Mouse (Mus musculus) brown adipose tissue, adult 24 weeks (tissue): ENCODE measurements around the gene Gcnt3. TPM values are rescaled to one million over a fixed set of nuclear protein-coding genes. Genes with fewer than 3 reads are reported as not detected.

Experiments
- H3K27ac ChIP-seq: fragments of 200-500 bp; replicated peaks from 2 replicates; pipeline ENCODE4 v1.5.1; 2012; ENCODE audit warnings: low read depth, mild to moderate bottlenecking, low read length
- H3K4me1 ChIP-seq: fragments of 200-500 bp; 2 replicates; pipeline ENCODE4 v1.6.1; 2012; ENCODE audit warnings: low read length, mixed read lengths; ENCODE audit not compliant: control insufficient read depth, insufficient read depth, insufficient read length
- H3K4me3 ChIP-seq: fragments of 200-500 bp; 2 replicates; pipeline ENCODE4 v1.5.1; 2012; ENCODE audit warnings: low read depth, mild to moderate bottlenecking, low read length, moderate library complexity; ENCODE audit not compliant: insufficient read depth
- polyA plus RNA-seq: library from polyadenylated mRNA; stranded (reverse); fragments of >200 nt; gene quantifications from 2 replicates; pipeline ENCODE4 v1.2.4, GENCODE M21; 2012; ENCODE audit not compliant: missing spikeins, insufficient read depth, insufficient read length

The Gcnt3 gene
- polyA plus RNA-seq, 1 experiment = not detected

- H3K27ac ChIP-seq = no peak overlapping the region
- H3K4me3 ChIP-seq = no peak overlapping the region
- H3K4me1 ChIP-seq = no peaks in the 10 kb centered on the region
Measured at GRCm38 (mm10) chr9:70052730-70053129, 14.8 kb upstream of the Gcnt3 start.

- Histone ChIP-seq H3K4me1 (no peaks in the 10 kb centered on the region), H3K27ac (no peak overlapping the region), H3K4me3 (no peak overlapping the region)
Measured at GRCm38 (mm10) chr9:70049839-70050238, 12.0 kb upstream of the Gcnt3 start.

- Histone ChIP-seq H3K4me3 (no peak overlapping the region), H3K27ac (no peak overlapping the region), H3K4me1 (no peaks in the 10 kb centered on the region)
Measured at GRCm38 (mm10) chr9:70049416-70049783, 11.5 kb upstream of the Gcnt3 start.

GRCm38 (mm10) chr9:70048751-70049415 is 11.0 kb upstream of the Gcnt3 start:
- Histone ChIP-seq H3K27ac (no peak overlapping the region), H3K4me1 (no peaks in the 10 kb centered on the region), H3K4me3 (no peak overlapping the region)

- H3K4me1 ChIP-seq = no peaks in the 10 kb centered on the region
- no peak overlapping the region for H3K4me3 ChIP-seq
- H3K27ac ChIP-seq = no peak overlapping the region
Measured at GRCm38 (mm10) chr9:70048280-70048679, 10.4 kb upstream of the Gcnt3 start.

- H3K27ac ChIP-seq = no peak overlapping the region
- H3K4me1 ChIP-seq = no peaks in the 10 kb centered on the region
Measured at GRCm38 (mm10) chr9:70047839-70048238, 10.0 kb upstream of the Gcnt3 start.

GRCm38 (mm10) chr9:70046255-70046654 is 8.4 kb upstream of the Gcnt3 start:
- Histone ChIP-seq H3K4me3 (no peak overlapping the region), H3K4me1 (no peaks in the 10 kb centered on the region), H3K27ac (no peak overlapping the region)

More at GRCm38 (mm10) chr9:70047839-70048238, 10.0 kb upstream of the Gcnt3 start:
- H3K4me3 ChIP-seq = no peak overlapping the region

GRCm38 (mm10) chr9:70044865-70045264 is 7.0 kb upstream of the Gcnt3 start:
- no peaks in the 10 kb centered on the region for H3K4me1 ChIP-seq
- no peak overlapping the region for H3K27ac ChIP-seq

GRCm38 (mm10) chr9:70042935-70043334 is 5.0 kb upstream of the Gcnt3 start:
- Histone ChIP-seq H3K27ac (no peak overlapping the region), H3K4me1 (no peaks in the 10 kb centered on the region), H3K4me3 (no peak overlapping the region)

More at GRCm38 (mm10) chr9:70044865-70045264, 7.0 kb upstream of the Gcnt3 start:
- no peak overlapping the region for H3K4me3 ChIP-seq

GRCm38 (mm10) chr9:70042137-70042536 is 4.2 kb upstream of the Gcnt3 start:
- Histone ChIP-seq H3K4me1 (no peaks in the 10 kb centered on the region), H3K27ac (no peak overlapping the region), H3K4me3 (no peak overlapping the region)

GRCm38 (mm10) chr9:70040570-70040969 is 2.7 kb upstream of the Gcnt3 start:
- Histone ChIP-seq H3K27ac (no peak overlapping the region), H3K4me1 (no peaks in the 10 kb centered on the region), H3K4me3 (no peak overlapping the region)

GRCm38 (mm10) chr9:70039597-70040385 is 1.9 kb upstream of the Gcnt3 start:
- Histone ChIP-seq H3K4me3 (no peak overlapping the region), H3K4me1 (no peaks in the 10 kb centered on the region), H3K27ac (no peak overlapping the region)

- Histone ChIP-seq H3K4me1 (no peaks in the 10 kb centered on the region), H3K27ac (no peak overlapping the region), H3K4me3 (no peak overlapping the region)
Measured at GRCm38 (mm10) chr9:70036646-70037045, 1.2 kb downstream of the Gcnt3 start.

GRCm38 (mm10) chr9:70034702-70035101 is 3.2 kb downstream of the Gcnt3 start:
- no peak overlapping the region for H3K27ac ChIP-seq
- H3K4me1 ChIP-seq = no peaks in the 10 kb centered on the region
- no peak overlapping the region for H3K4me3 ChIP-seq

GRCm38 (mm10) chr9:70033056-70033455 is 4.8 kb downstream of the Gcnt3 start:
- Histone ChIP-seq H3K4me1 (no peaks in the 10 kb centered on the region), H3K27ac (no peak overlapping the region), H3K4me3 (no peak overlapping the region)

GRCm38 (mm10) chr9:70032167-70032566 is 5.7 kb downstream of the Gcnt3 start:
- no peaks in the 10 kb centered on the region for H3K4me1 ChIP-seq
- H3K4me3 ChIP-seq = no peak overlapping the region
- H3K27ac ChIP-seq = no peak overlapping the region
